Mouse (Mus musculus) forebrain, embryonic 10.5 days (tissue): ENCODE results near the gene Rnf39. TPM values are rescaled to one million over a fixed set of nuclear protein-coding genes. Genes with fewer than 3 reads are reported as not detected.

Experiments
- DNase-seq: peaks from one replicate; pipeline ENCODE4 v3.0.0-alpha.2; 2017; ENCODE audit warnings: low spot score; ENCODE audit errors: extremely low spot score
- H3K27ac ChIP-seq: fragments of 300-500 bp; sonication (generic); 2 replicates; pipeline ENCODE4 v1.5.1; 2016; ENCODE audit warnings: mild to moderate bottlenecking
- H3K27me3 ChIP-seq: fragments of 300-500 bp; sonication (generic); 2 replicates; pipeline ENCODE4 v1.6.1; 2016; ENCODE audit warnings: mild to moderate bottlenecking; ENCODE audit not compliant: poor library complexity, severe bottlenecking
- H3K36me3 ChIP-seq: fragments of 300-500 bp; sonication (generic); replicated peaks from 2 replicates; pipeline ENCODE4 v1.6.1; 2016; ENCODE audit warnings: mild to moderate bottlenecking, moderate library complexity
- H3K4me1 ChIP-seq: fragments of 300-500 bp; sonication (generic); 2 replicates; pipeline ENCODE4 v1.6.1; 2016
- H3K4me3 ChIP-seq: fragments of 300-500 bp; sonication (generic); 2 replicates; pipeline ENCODE4 v1.5.1; 2016; ENCODE audit warnings: mild to moderate bottlenecking, moderate library complexity
- H3K9me3 ChIP-seq: fragments of 300-500 bp; sonication (generic); 2 replicates; pipeline ENCODE4 v1.6.1; 2016; ENCODE audit warnings: mild to moderate bottlenecking, moderate library complexity
- WGBS: fragments of 180-500 bp; shearing (Covaris S2); methylation state at CpG from one replicate; pipeline ENCODE4 v1.1.7; 2016; 5-methylcytosine and 5-hydroxymethylcytosine counted together
- polyA plus RNA-seq: library from polyadenylated mRNA; unstranded; fragments of >200 nt; fragmentation: Nextera tagmentation; extraction: Ambion mirVana; gene quantifications from 2 replicates; pipeline ENCODE4 v1.2.1, GENCODE M21; 2016

Gene Rnf39
- polyA plus RNA-seq, 1 experiment from 2014 or later: 0.31 TPM

- WGBS: under 1% methylated on average over 62 of the region's 62 CpGs
- peak overlapping the region; percentile 83 for H3K27ac ChIP-seq
- DNase-seq: peak; percentile 66
- H3K4me1 ChIP-seq: peaks cover 50% of the 10 kb centered on the region
- H3K36me3 ChIP-seq: peaks cover 17% of the 10 kb centered on the region
- peak overlapping the region; percentile 67 for H3K4me3 ChIP-seq
- peaks cover 70% of the 10 kb centered on the region for H3K27me3 ChIP-seq
- H3K9me3 ChIP-seq: no peaks in the 10 kb centered on the region
These were observed 4.5 kb downstream of the Rnf39 start for GRCm38 (mm10) chr17:36947051-36947819.

GRCm38 (mm10) chr17:36948286-36948685 is 5.6 kb downstream of the Rnf39 start:
- Histone ChIP-seq H3K4me1 (peaks cover 42% of the 10 kb centered on the region), H3K36me3 (peaks cover 20% of the 10 kb centered on the region), H3K4me3 (no peak overlapping the region), H3K27me3 (peaks cover 59% of the 10 kb centered on the region), H3K9me3 (no peaks in the 10 kb centered on the region), H3K27ac (no peak overlapping the region)
- DNase-seq: no peak
- WGBS: 84% methylated on average over 1 of the region's 1 CpGs

GRCm38 (mm10) chr17:36949265-36949664 is 6.5 kb downstream of the Rnf39 start:
- Histone ChIP-seq H3K4me1 (peaks cover 32% of the 10 kb centered on the region), H3K36me3 (peaks cover 29% of the 10 kb centered on the region), H3K9me3 (no peaks in the 10 kb centered on the region), H3K27ac (no peak overlapping the region), H3K27me3 (peaks cover 50% of the 10 kb centered on the region), H3K4me3 (no peak overlapping the region)
- 96% methylated on average over 8 of the region's 8 CpGs for WGBS
- DNase-seq: no peak

GRCm38 (mm10) chr17:36950981-36951947 is 8.5 kb downstream of the Rnf39 start, which contains the start of gene Ppp1r11:
Gene Ppp1r11 (minus strand): TSS chr17:36951741.
- Histone ChIP-seq H3K27me3 (peaks cover 30% of the 10 kb centered on the region), H3K9me3 (no peaks in the 10 kb centered on the region)
- WGBS: 2% methylated on average over 36 of the region's 36 CpGs

GRCm38 (mm10) chr17:36952631-36953030 is 9.9 kb downstream of the Rnf39 start:
- no peak overlapping the region for H3K27ac ChIP-seq
- no peak overlapping the region for H3K4me3 ChIP-seq
- peaks cover 52% of the 10 kb centered on the region for H3K36me3 ChIP-seq
- DNase-seq: no peak
- 88% methylated on average over 2 of the region's 2 CpGs for WGBS
- no peaks in the 10 kb centered on the region for H3K9me3 ChIP-seq
- peaks cover 24% of the 10 kb centered on the region for H3K4me1 ChIP-seq
- peaks cover 17% of the 10 kb centered on the region for H3K27me3 ChIP-seq

More at GRCm38 (mm10) chr17:36950981-36951947, 8.5 kb downstream of the Rnf39 start, which contains the start of gene Ppp1r11:
- DNase-seq: peak; percentile 98
- H3K36me3 ChIP-seq: peaks cover 47% of the 10 kb centered on the region
- peak within 1 kb of the TSS; percentile 75 for H3K4me3 ChIP-seq
- H3K4me1 ChIP-seq: peaks cover 31% of the 10 kb centered on the region
- peak within 1 kb of the TSS; percentile 90 for H3K27ac ChIP-seq

GRCm38 (mm10) chr17:36953062-36953461 is 10.3 kb downstream of the Rnf39 start:
- WGBS: 85% methylated on average over 1 of the region's 1 CpGs
- no peak overlapping the region for H3K27ac ChIP-seq
- H3K4me3 ChIP-seq: no peak overlapping the region
- H3K27me3 ChIP-seq: peaks cover 12% of the 10 kb centered on the region
- no peak for DNase-seq
- peaks cover 24% of the 10 kb centered on the region for H3K4me1 ChIP-seq
- H3K9me3 ChIP-seq: no peaks in the 10 kb centered on the region
- H3K36me3 ChIP-seq: peaks cover 52% of the 10 kb centered on the region

- Histone ChIP-seq H3K4me1 (peaks cover 19% of the 10 kb centered on the region), H3K27me3 (no peaks in the 10 kb centered on the region), H3K36me3 (peaks cover 34% of the 10 kb centered on the region), H3K27ac (peak within 1 kb of the TSS; percentile 87), H3K9me3 (no peaks in the 10 kb centered on the region), H3K4me3 (peak within 1 kb of the TSS; percentile 80)
- under 1% methylated on average over 46 of the region's 46 CpGs for WGBS
- peak; percentile 95 for DNase-seq
These were observed 15.5 kb downstream of the Rnf39 start, which contains the start of the genes Znrd1 and Znrd1as for GRCm38 (mm10) chr17:36957999-36958743. Gene Znrd1 (minus strand): TSS chr17:36958559. Gene Znrd1as (plus strand): TSS chr17:36958592.

- H3K27ac ChIP-seq: peak overlapping the region; percentile 87
- peaks cover 19% of the 10 kb centered on the region for H3K4me1 ChIP-seq
- H3K4me3 ChIP-seq: peak overlapping the region; percentile 80
- no peaks in the 10 kb centered on the region for H3K27me3 ChIP-seq
- peaks cover 27% of the 10 kb centered on the region for H3K36me3 ChIP-seq
- WGBS: 10% methylated on average over 12 of the region's 12 CpGs
- no peak for DNase-seq
- no peaks in the 10 kb centered on the region for H3K9me3 ChIP-seq
These were observed 16.2 kb downstream of the Rnf39 start for GRCm38 (mm10) chr17:36958884-36959283.

- H3K27ac ChIP-seq: no peak overlapping the region
- H3K36me3 ChIP-seq: peaks cover 7% of the 10 kb centered on the region
- H3K4me3 ChIP-seq: no peak overlapping the region
- H3K27me3 ChIP-seq: no peaks in the 10 kb centered on the region
- no peaks in the 10 kb centered on the region for H3K9me3 ChIP-seq
- DNase-seq: no peak
- 70% methylated on average over 1 of the region's 1 CpGs for WGBS
- H3K4me1 ChIP-seq: peaks cover 19% of the 10 kb centered on the region
These were observed 18.4 kb downstream of the Rnf39 start for GRCm38 (mm10) chr17:36961125-36961524.

- DNase-seq: no peak
- Histone ChIP-seq H3K27me3 (no peaks in the 10 kb centered on the region), H3K4me3 (no peak overlapping the region), H3K36me3 (no peaks in the 10 kb centered on the region), H3K27ac (no peak overlapping the region), H3K9me3 (no peaks in the 10 kb centered on the region), H3K4me1 (no peaks in the 10 kb centered on the region)
- WGBS: 95% methylated on average over 1 of the region's 1 CpGs
These were observed 24.2 kb downstream of the Rnf39 start for GRCm38 (mm10) chr17:36966875-36967274.

- H3K36me3 ChIP-seq: no peaks in the 10 kb centered on the region
- WGBS: 82% methylated on average over 14 of the region's 14 CpGs
- H3K4me1 ChIP-seq: no peaks in the 10 kb centered on the region
- no peak overlapping the region for H3K4me3 ChIP-seq
- H3K27me3 ChIP-seq: no peaks in the 10 kb centered on the region
- H3K9me3 ChIP-seq: no peaks in the 10 kb centered on the region
- H3K27ac ChIP-seq: no peak overlapping the region
- DNase-seq: no peak
These were observed 27.7 kb downstream of the Rnf39 start for GRCm38 (mm10) chr17:36970316-36970890.
